Mouse (Mus musculus) CH12.LX (cell line): ENCODE results near the gene Taf4. TPM values are rescaled to one million over a fixed set of nuclear protein-coding genes. Genes with fewer than 3 reads are reported as not detected.

Source experiments
- DNase-seq: peaks from one replicate; pipeline ENCODE4 v3.0.0-alpha.2; 2013; ENCODE audit errors: extremely low read depth
- H3K27ac ChIP-seq: 2 replicates; pipeline ENCODE4 v1.5.1; 2012; ENCODE audit warnings: low read depth, mild to moderate bottlenecking, control low read depth, moderate library complexity; ENCODE audit not compliant: insufficient read depth
- H3K27me3 ChIP-seq: replicated peaks from 2 replicates; pipeline ENCODE3; 2012; ENCODE audit warnings: inconsistent platforms
- H3K36me3 ChIP-seq, 2 experiments: replicated peaks in 1 of 2; 2 replicates each; pipeline versions ENCODE3 to v1.6.1; 2012; ENCODE audit warnings: inconsistent platforms in 1 of 2, low read length in 1 of 2, mild to moderate bottlenecking in 1 of 2, mixed read lengths in 1 of 2, moderate library complexity in 1 of 2; ENCODE audit not compliant: control insufficient read depth in 1 of 2, insufficient read depth in 1 of 2
- H3K4me1 ChIP-seq, 2 experiments: 2 replicates each; pipeline ENCODE4 v1.6.1; 2012; ENCODE audit warnings: inconsistent platforms in 1 of 2, moderate library complexity in 1 of 2; ENCODE audit not compliant: insufficient read depth in 2 of 2, control insufficient read depth in 1 of 2
- H3K4me2 ChIP-seq: 2 replicates; pipeline ENCODE4 v1.6.1; 2012; ENCODE audit warnings: low read depth, mild to moderate bottlenecking, control low read depth; ENCODE audit not compliant: poor library complexity, insufficient read depth, severe bottlenecking
- H3K4me3 ChIP-seq, 3 experiments: fragments of 150-350 bp in 1 of 3; sonication (generic) in 1 of 3; replicated peaks in 1 of 3; 2 replicates each; pipeline versions ENCODE3 to v1.5.1; 2011 to 2012; ENCODE audit warnings: low read depth in 2 of 3, low read length in 2 of 3, mild to moderate bottlenecking in 2 of 3, moderate library complexity in 2 of 3, control low read depth in 1 of 3, improper control_type of control experiment in 1 of 3, inconsistent platforms in 1 of 3, mixed read lengths in 1 of 3; ENCODE audit not compliant: poor library complexity in 1 of 3
- H3K79me2 ChIP-seq: replicated peaks from 2 replicates; pipeline ENCODE4 v1.6.1; 2012; ENCODE audit warnings: mild to moderate bottlenecking, moderate library complexity; ENCODE audit not compliant: control insufficient read depth, poor library complexity, insufficient read depth, severe bottlenecking; ENCODE audit errors: extremely low read depth
- H3K9ac ChIP-seq: 2 replicates; pipeline ENCODE4 v1.6.1; 2012; ENCODE audit warnings: low read depth, mild to moderate bottlenecking, control low read depth, moderate library complexity; ENCODE audit not compliant: insufficient read depth
- H3K9me3 ChIP-seq: replicated peaks from 2 replicates; pipeline ENCODE3; 2012; ENCODE audit warnings: low read length, inconsistent platforms, mixed read lengths
- CHD1 ChIP-seq: IDR thresholded peaks from 2 replicates; pipeline ENCODE4 v1.6.1; 2012; ENCODE audit warnings: low read depth, low read length, improper control_type of control experiment, inconsistent platforms
- CTCF ChIP-seq, 2 experiments: IDR thresholded peaks in 1 of 2; conservative IDR thresholded peaks in 1 of 2; 2 replicates each; pipeline ENCODE4 v1.5.1; 2011 to 2012; ENCODE audit warnings: low read depth in 2 of 2, low read length in 2 of 2, improper control_type of control experiment in 1 of 2, inconsistent platforms in 1 of 2, mild to moderate bottlenecking in 1 of 2, moderate library complexity in 1 of 2
- ELF1 ChIP-seq: IDR thresholded peaks from 2 replicates; pipeline ENCODE4 v1.6.1; 2014; ENCODE audit warnings: low read depth, mild to moderate bottlenecking, inconsistent platforms, low read length, improper control_type of control experiment
- ETS1 ChIP-seq: conservative IDR thresholded peaks from 2 replicates; pipeline ENCODE4 v1.6.1; 2012; ENCODE audit warnings: low read depth, mild to moderate bottlenecking, inconsistent platforms, low read length, improper control_type of control experiment, moderate library complexity
- IRF4 ChIP-seq: IDR thresholded peaks from 2 replicates; pipeline ENCODE4 v1.6.1; 2014; ENCODE audit warnings: low read depth, mild to moderate bottlenecking, inconsistent platforms, low read length, improper control_type of control experiment
- JUN ChIP-seq: IDR thresholded peaks from 2 replicates; pipeline ENCODE4 v1.6.1; 2011; ENCODE audit warnings: low read depth, mild to moderate bottlenecking, low read length, improper control_type of control experiment, moderate library complexity; ENCODE audit not compliant: insufficient read depth
- KAT2A ChIP-seq: IDR thresholded peaks from 2 replicates; pipeline ENCODE4 v1.6.1; 2012; ENCODE audit warnings: low read length, improper control_type of control experiment, inconsistent platforms; ENCODE audit not compliant: insufficient replicate concordance
- MAX ChIP-seq: IDR thresholded peaks from 2 replicates; pipeline ENCODE4 v1.6.1; 2011; ENCODE audit warnings: low read length, improper control_type of control experiment
- MAZ ChIP-seq: IDR thresholded peaks from 2 replicates; pipeline ENCODE4 v1.6.1; 2012; ENCODE audit warnings: low read depth, mild to moderate bottlenecking, inconsistent platforms, low read length, improper control_type of control experiment, moderate library complexity
- MXI1 ChIP-seq: IDR thresholded peaks from 2 replicates; pipeline ENCODE4 v1.6.1; 2011; ENCODE audit warnings: mild to moderate bottlenecking, low read depth, low read length, improper control_type of control experiment
- MYC ChIP-seq: IDR thresholded peaks from 2 replicates; pipeline ENCODE4 v1.6.1; 2011; ENCODE audit warnings: low read depth, mild to moderate bottlenecking, improper control_type of control experiment, low read length
- NRF1 ChIP-seq: IDR thresholded peaks from 2 replicates; pipeline ENCODE4 v1.6.1; 2014; ENCODE audit warnings: low read depth, mild to moderate bottlenecking, inconsistent platforms, low read length, improper control_type of control experiment, moderate library complexity
- PAX5 ChIP-seq: IDR thresholded peaks from 2 replicates; pipeline ENCODE4 v1.6.1; 2012; ENCODE audit warnings: low read length, inconsistent platforms, mixed read lengths
- POLR2AphosphoS2 ChIP-seq: IDR thresholded peaks from 2 replicates; pipeline ENCODE4 v1.6.1; 2011; ENCODE audit warnings: low read depth, low read length, improper control_type of control experiment
- RAD21 ChIP-seq: IDR thresholded peaks from 2 replicates; pipeline ENCODE4 v1.6.1; 2011; ENCODE audit warnings: low read depth, mild to moderate bottlenecking, low read length, improper control_type of control experiment, moderate library complexity
- RCOR1 ChIP-seq: conservative IDR thresholded peaks from 2 replicates; pipeline ENCODE4 v1.6.1; 2012; ENCODE audit warnings: low read depth, mild to moderate bottlenecking, inconsistent platforms, low read length, improper control_type of control experiment
- SIN3A ChIP-seq: IDR thresholded peaks from 2 replicates; pipeline ENCODE4 v1.6.1; 2012; ENCODE audit warnings: low read length, improper control_type of control experiment, inconsistent platforms
- USF1 ChIP-seq: IDR thresholded peaks from 2 replicates; pipeline ENCODE4 v1.6.1; 2014; ENCODE audit warnings: low read depth, mild to moderate bottlenecking, inconsistent platforms, low read length, improper control_type of control experiment
- USF2 ChIP-seq: conservative IDR thresholded peaks from 2 replicates; pipeline ENCODE4 v1.6.1; 2011; ENCODE audit warnings: low read depth, low read length, improper control_type of control experiment
- ZMIZ1 ChIP-seq: IDR thresholded peaks from 2 replicates; pipeline ENCODE4 v1.6.1; 2012; ENCODE audit warnings: low read depth, mild to moderate bottlenecking, inconsistent platforms, low read length, improper control_type of control experiment
- dilution Hi-C: fragments of 300-500 bp; cut with MboI; formaldehyde crosslinking; loops from 2 replicates; pipeline ENCODE4 v1.14.3; 2020; ENCODE audit warnings: low sequenced_read_pairs; ENCODE audit not compliant: extremely low pct_unique_long_range_greater_than_20kb, extremely low pct_ligation_motif_present
- in situ Hi-C: fragments of 300-500 bp; cut with MboI; formaldehyde crosslinking; loops from 3 replicates; pipeline ENCODE4 v1.14.3; 2019; ENCODE audit warnings: low sequenced_read_pairs, low pct_ligation_motif_present, low pct_unique_long_range_greater_than_20kb, mixed read lengths
- polyA plus RNA-seq: library from polyadenylated mRNA; unstranded; fragments of >175 nt; gene quantifications from 2 replicates; pipeline ENCODE4 v1.2.1, GENCODE M21; 2012; ENCODE audit warnings: low read depth; ENCODE audit not compliant: insufficient read length
- total RNA-seq, 2 experiments: library from RNA; depleted of rRNA; stranded (reverse); fragments of 300-350 nt in 1 of 2; fragments of >200 nt in 1 of 2; gene quantifications; 2 replicates each; pipeline ENCODE4 v1.2.3; 2012 to 2014

Gene Taf4
- total and polyA plus RNA-seq, 3 experiments, result 3.0 to 14.5 (median 5.5) TPM

DNA sequence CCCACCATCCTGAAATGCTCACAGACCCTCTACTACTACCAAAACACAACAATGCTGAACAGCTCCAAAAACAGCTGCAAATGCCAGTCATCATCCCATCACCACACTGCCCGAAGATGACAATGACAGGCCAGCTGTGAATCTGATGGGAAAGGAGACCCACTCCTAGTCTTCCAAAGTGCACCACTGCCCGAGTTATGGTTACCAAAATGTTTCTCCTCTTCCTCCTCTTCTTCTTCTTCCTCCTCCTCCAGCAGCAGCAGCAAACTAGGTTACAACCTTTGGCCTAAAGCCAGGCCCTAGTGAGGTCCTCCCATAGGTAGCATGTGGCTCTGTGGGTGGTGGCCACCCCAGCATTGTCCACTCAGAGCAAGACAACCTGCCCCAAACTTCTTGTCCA, 4.6 kb downstream of the Taf4 start:
- dilution Hi-C loops, result no loop called here
- H3K9ac ChIP-seq, result no peak overlapping the region
- H3K27ac ChIP-seq, result no peak overlapping the region
- in situ Hi-C loops, result no loop called here
- H3K36me3 ChIP-seq, result peaks cover 0 to 10% of the 10 kb centered on the region in 2 experiments
- H3K4me2 ChIP-seq, result no peak overlapping the region
- no peaks in the 10 kb centered on the region for H3K9me3 ChIP-seq
- DNase-seq, result no peak
- peaks cover 16 to 60% of the 10 kb centered on the region in 2 experiments for H3K4me1 ChIP-seq
- peaks cover 15% of the 10 kb centered on the region for H3K79me2 ChIP-seq
- no peaks in the 10 kb centered on the region for H3K27me3 ChIP-seq
- H3K4me3 ChIP-seq, result no peak overlapping the region
- TF ChIP-seq IRF4, result no peak
- TF ChIP-seq ZMIZ1, result no peak
- no peak for TF ChIP-seq SIN3A
- no peak for TF ChIP-seq POLR2AphosphoS2
- no peak for TF ChIP-seq JUN
- TF ChIP-seq MYC, result no peak
- no peak for TF ChIP-seq USF2
- TF ChIP-seq NRF1, result no peak
- TF ChIP-seq RAD21, result no peak
- TF ChIP-seq USF1, result no peak
- no peak for TF ChIP-seq MAZ
- no peak for TF ChIP-seq MXI1

DNA sequence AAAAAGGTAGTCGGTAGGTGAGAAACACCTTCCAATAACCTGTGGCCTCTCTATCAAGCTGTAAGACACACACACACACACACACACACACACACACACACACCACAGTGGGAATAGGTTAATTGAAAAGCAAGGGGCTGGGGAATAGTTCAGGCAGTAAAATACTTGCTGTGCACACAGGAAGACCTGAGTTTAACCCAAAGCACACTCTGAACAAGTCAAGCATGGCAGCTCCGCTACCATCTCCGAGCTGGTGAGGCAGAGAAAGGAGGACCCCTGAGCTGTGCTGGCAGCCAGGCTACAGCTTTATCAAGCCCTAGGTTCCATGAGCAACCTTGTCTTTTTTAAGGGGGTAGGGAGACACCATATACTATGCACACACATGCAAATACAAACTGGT, 7.3 kb downstream of the Taf4 start:
- Histone ChIP-seq H3K4me2 (no peak overlapping the region), H3K9ac (no peak overlapping the region), H3K4me3 (no peak overlapping the region), H3K9me3 (no peaks in the 10 kb centered on the region), H3K79me2 (peaks cover 12% of the 10 kb centered on the region), H3K27ac (no peak overlapping the region), H3K27me3 (no peaks in the 10 kb centered on the region), H3K4me1 (peaks cover 13 to 73% of the 10 kb centered on the region in 2 experiments), H3K36me3 (peaks cover 0 to 10% of the 10 kb centered on the region in 2 experiments)
- in situ Hi-C loops, result no loop called here
- dilution Hi-C loops, result no loop called here
- no peak for DNase-seq
- no peak for TF ChIP-seq PAX5
- no peak for TF ChIP-seq ELF1
- TF ChIP-seq KAT2A, result no peak
- TF ChIP-seq CTCF (conservative IDR thresholded peaks at IDR 0.05 in 1 of 2, IDR thresholded peaks at IDR 0.05 in 1 of 2; ENCODE audit: low read depth in 2 of 2, low read length in 2 of 2), result no peak
- no peak for TF ChIP-seq IRF4
- TF ChIP-seq MAX, result no peak
- TF ChIP-seq ZMIZ1, result no peak
- TF ChIP-seq MXI1, result no peak
- TF ChIP-seq ETS1, result no peak
- TF ChIP-seq RCOR1, result no peak
- no peak for TF ChIP-seq POLR2AphosphoS2
- no peak for TF ChIP-seq CHD1
- no peak for TF ChIP-seq JUN
